In the genomic region with DNA sequence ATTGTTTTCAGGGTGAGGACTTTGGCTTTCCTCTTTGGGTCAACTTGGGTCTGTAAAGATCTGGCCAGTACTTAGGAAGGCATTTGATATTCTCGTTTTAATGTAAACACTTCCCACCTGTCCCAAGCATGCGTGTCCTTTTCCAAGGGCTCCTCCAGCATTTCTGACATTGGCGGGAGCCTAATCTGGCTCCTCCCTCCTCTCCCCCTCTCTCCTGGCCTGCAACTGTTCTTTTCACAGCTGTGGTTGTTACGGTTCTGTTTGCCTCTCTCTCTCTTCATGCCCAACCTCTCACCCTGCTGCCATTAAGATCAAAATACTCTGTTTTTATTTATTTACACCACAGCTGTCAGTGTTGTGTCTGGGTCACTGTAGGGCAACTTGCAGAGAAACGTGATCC, we compare ENCODE assay signal across 16 mouse cellular contexts.
"Had no signal": no experiment of that assay in that cellular context is flagged by ENCODE, and none has a peak within 500 bp of the region (broad histone marks: within the 10 kb centered on the region; RNA-seq: fewer than 3 reads in every experiment).

No protein-coding gene starts in this region.

- ATAC-seq: intestine, embryonic 15.5 days; midbrain, embryonic 15.5 days had no signal

- DNase-seq: kidney, adult 11 months; kidney, adult 8-10 months; kidney, postnatal 10 days; liver, embryonic 13.5 days; lung, embryonic 14.5 days; lung, postnatal 14 days; retina, postnatal 1 day; thymus, adult 18-20 months; thymus, postnatal 36 days had no signal

- H3K9ac ChIP-seq: intestine, embryonic 15.5 days; kidney, embryonic 15.5 days; limb, embryonic 12.5 days; liver, embryonic 13.5 days; lung, embryonic 14.5 days; midbrain, embryonic 12.5 days; midbrain, embryonic 15.5 days; neural tube, embryonic 13.5 days had no signal

- H3K27ac ChIP-seq: intestine, embryonic 15.5 days; kidney, embryonic 15.5 days; limb, embryonic 12.5 days; liver, embryonic 13.5 days; macrophage; midbrain, embryonic 12.5 days; midbrain, embryonic 15.5 days; neural tube, embryonic 13.5 days had no signal

- H3K4me2 ChIP-seq: intestine, embryonic 15.5 days; kidney, embryonic 15.5 days; limb, embryonic 12.5 days; liver, embryonic 13.5 days; lung, embryonic 14.5 days; midbrain, embryonic 12.5 days; midbrain, embryonic 15.5 days; neural tube, embryonic 13.5 days had no signal

- H3K4me3 ChIP-seq: intestine, embryonic 15.5 days; kidney, embryonic 15.5 days; limb, embryonic 12.5 days; liver, embryonic 13.5 days; midbrain, embryonic 12.5 days; midbrain, embryonic 15.5 days; neural tube, embryonic 13.5 days had no signal

- H3K4me1 ChIP-seq: intestine, embryonic 15.5 days; liver, embryonic 13.5 days had no signal

- H3K27me3 ChIP-seq: intestine, embryonic 15.5 days; kidney, embryonic 15.5 days; limb, embryonic 12.5 days; liver, embryonic 13.5 days; midbrain, embryonic 12.5 days; midbrain, embryonic 15.5 days; neural tube, embryonic 13.5 days had no signal

- H3K36me3 ChIP-seq: intestine, embryonic 15.5 days; kidney, embryonic 15.5 days; limb, embryonic 12.5 days; liver, embryonic 13.5 days; midbrain, embryonic 12.5 days; midbrain, embryonic 15.5 days; neural tube, embryonic 13.5 days had no signal

- H3K9me3 ChIP-seq: intestine, embryonic 15.5 days; kidney, embryonic 15.5 days; limb, embryonic 12.5 days; liver, embryonic 13.5 days; midbrain, embryonic 12.5 days; midbrain, embryonic 15.5 days; neural tube, embryonic 13.5 days had no signal
